Mouse (Mus musculus): ENCODE results near the gene Nxph3.

DNA sequence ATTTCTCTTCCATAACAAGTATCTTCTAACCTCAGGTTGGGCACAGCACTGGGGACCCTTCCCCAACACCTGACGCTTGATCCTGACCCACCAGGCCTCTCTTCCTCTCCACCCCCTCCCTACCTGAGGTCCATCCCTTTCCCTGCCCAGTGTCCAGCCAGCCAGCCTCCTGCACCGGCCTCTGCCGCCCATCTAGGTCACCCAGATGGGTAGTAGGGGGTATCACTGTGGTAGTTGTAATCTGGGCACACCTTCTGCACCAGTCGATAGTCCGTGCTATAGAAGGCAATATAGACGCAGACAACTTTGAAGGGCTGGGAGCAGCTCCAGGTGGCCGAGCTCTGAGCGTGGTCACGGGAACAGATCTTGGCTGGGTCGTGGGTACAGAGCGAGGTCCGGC lies 3.7 kb downstream of the Nxph3 start:
- TF ChIP-seq CTCF (IDR thresholded peaks at IDR 0.05; ENCODE audit: borderline replicate concordance, control insufficient read depth, extremely low read depth, insufficient read depth, low read length, poor library complexity) = no peak
- no peak for TF ChIP-seq POLR2A (IDR thresholded peaks at IDR 0.05; ENCODE audit: control insufficient read depth, extremely low read depth, insufficient read depth, low read length, poor library complexity)
